Mouse (Mus musculus) liver, embryonic 16.5 days (tissue): ENCODE measurements around the gene Qrich1. TPM values are rescaled to one million over a fixed set of nuclear protein-coding genes. Genes with fewer than 3 reads are reported as not detected.

ENCODE experiments used
- ATAC-seq: fragments of 200-750 bp; cut with Nextera tagmentation; 2 replicates; pipeline ENCODE4 v1.8.0; 2017; ENCODE audit warnings: low read depth, mild to moderate bottlenecking, moderate number of reproducible peaks, moderate library complexity
- H3K27ac ChIP-seq: fragments of 300-500 bp; sonication (generic); 2 replicates; pipeline ENCODE4 v1.5.1; 2014; ENCODE audit warnings: mild to moderate bottlenecking, low read length
- H3K27me3 ChIP-seq: fragments of 300-500 bp; sonication (generic); 2 replicates; pipeline ENCODE4 v1.6.1; 2014; ENCODE audit warnings: low read depth, low read length, mixed read lengths; ENCODE audit not compliant: control insufficient read depth, insufficient read depth
- H3K36me3 ChIP-seq: fragments of 300-500 bp; sonication (generic); 2 replicates; pipeline ENCODE4 v1.6.1; 2014; ENCODE audit warnings: mild to moderate bottlenecking; ENCODE audit not compliant: control insufficient read depth, insufficient read depth
- H3K4me1 ChIP-seq: fragments of 300-500 bp; sonication (generic); 2 replicates; pipeline ENCODE4 v1.6.1; 2014; ENCODE audit warnings: low read depth, low read length, mixed read lengths; ENCODE audit not compliant: control insufficient read depth
- H3K4me2 ChIP-seq: fragments of 300-500 bp; sonication (generic); 2 replicates; pipeline ENCODE4 v1.6.1; 2014; ENCODE audit warnings: low read depth, low read length, mixed read lengths
- H3K4me3 ChIP-seq: fragments of 300-500 bp; sonication (generic); 2 replicates; pipeline ENCODE4 v1.5.1; 2014; ENCODE audit warnings: low read depth, mild to moderate bottlenecking, low read length
- H3K9ac ChIP-seq: fragments of 300-500 bp; sonication (generic); 2 replicates; pipeline ENCODE4 v1.6.1; 2014; ENCODE audit warnings: low read depth, low read length
- H3K9me3 ChIP-seq: fragments of 300-500 bp; sonication (generic); replicated peaks from 2 replicates; pipeline ENCODE4 v1.6.1; 2016; ENCODE audit warnings: low read length; ENCODE audit not compliant: control insufficient read depth
- WGBS: fragments of 180-500 bp; shearing (Covaris S2); extraction: QIAGEN DNeasy Blood & Tissue Kit; methylation state at CpG from one replicate; pipeline ENCODE4 v1.1.7; 2014; ENCODE audit not compliant: insufficient replicate concordance; 5-methylcytosine and 5-hydroxymethylcytosine counted together
- polyA plus RNA-seq: library from polyadenylated mRNA; unstranded; fragments of >200 nt; fragmentation: Nextera tagmentation; extraction: Ambion mirVana; gene quantifications from 2 replicates; pipeline ENCODE4 v1.2.1, GENCODE M21; 2015

Gene Qrich1
- polyA plus RNA-seq, 1 experiment from 2014 or later, result 44.2 TPM

DNA sequence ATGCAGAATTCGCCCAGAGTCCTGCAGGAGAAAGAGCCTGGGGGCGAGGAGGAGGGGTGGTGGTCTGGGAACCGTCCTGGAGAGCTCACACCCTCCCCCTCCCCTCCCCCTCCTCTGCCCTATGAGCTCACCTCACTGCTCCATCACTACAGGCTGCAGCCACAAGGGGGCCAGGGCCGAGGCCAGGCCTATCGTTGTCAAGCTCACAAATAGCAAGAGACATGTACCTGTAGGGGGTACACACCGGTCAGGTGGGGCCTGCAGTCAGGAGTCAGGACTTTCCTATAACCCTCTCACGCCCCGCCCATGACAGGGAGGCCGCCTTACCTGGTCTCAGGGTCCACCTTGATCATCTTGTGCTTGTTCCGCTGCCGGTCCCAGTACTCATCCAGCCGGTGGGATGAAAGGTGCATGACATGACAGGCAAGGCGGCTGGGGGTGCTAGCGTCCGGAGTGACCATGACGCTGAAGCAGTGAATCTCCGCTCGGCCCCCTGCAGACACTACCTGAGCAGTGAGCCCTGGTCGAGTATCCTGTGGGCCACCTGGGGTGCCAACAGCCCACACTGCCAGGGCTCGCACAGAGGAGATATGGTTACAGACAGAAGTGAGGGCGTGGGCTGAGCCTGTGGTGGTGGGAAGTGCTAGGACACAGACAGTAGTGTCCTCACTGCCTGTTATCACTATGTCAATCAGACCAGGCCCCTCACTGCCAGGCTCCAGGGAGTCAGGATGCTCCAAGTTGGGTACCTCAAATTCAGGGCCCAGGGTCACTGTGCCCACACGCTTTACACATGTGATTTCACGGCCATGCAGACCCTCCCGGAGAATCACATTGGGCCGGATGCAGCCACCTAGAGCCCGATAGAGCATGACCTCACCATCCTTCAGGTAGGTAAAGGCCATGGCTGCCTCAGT, 57.4 kb downstream of the Qrich1 start:
- no peak overlapping the region for H3K4me2 ChIP-seq
- 62% methylated on average over 26 of the region's 26 CpGs for whole genome bisulfite sequencing
- peaks cover 7% of the 10 kb centered on the region for H3K36me3 ChIP-seq
- no peaks in the 10 kb centered on the region for H3K27me3 ChIP-seq
- no peak overlapping the region for H3K27ac ChIP-seq
- no peak overlapping the region for H3K4me3 ChIP-seq
- H3K9me3 ChIP-seq, result no peaks in the 10 kb centered on the region
- no peak for ATAC-seq
- H3K9ac ChIP-seq, result no peak overlapping the region
- peaks cover 28% of the 10 kb centered on the region for H3K4me1 ChIP-seq

DNA sequence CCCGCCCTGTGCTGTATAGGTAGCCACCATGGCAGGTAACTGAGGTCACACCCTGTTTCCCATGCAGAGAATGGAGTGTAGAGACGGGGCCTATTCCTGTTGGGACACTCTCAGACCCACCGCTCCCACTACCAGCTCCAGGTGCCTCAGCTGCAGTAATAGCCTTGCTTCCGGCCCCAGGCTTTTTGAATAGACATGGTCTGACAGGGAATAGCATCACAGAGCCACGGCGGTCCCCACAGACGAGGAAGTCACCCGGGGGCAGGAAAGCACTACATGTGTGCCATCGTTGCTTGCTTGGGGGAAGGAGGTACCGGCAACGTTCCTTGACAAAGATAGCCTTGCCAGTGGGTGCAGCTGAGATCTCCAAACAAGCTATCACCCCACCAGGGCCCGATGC, 58.3 kb downstream of the Qrich1 start:
- no peak overlapping the region for H3K4me3 ChIP-seq
- H3K9ac ChIP-seq, result no peak overlapping the region
- no peaks in the 10 kb centered on the region for H3K9me3 ChIP-seq
- H3K4me1 ChIP-seq, result peaks cover 27% of the 10 kb centered on the region
- ATAC-seq, result no peak
- 69% methylated on average over 12 of the region's 12 CpGs for WGBS
- H3K36me3 ChIP-seq, result peaks cover 7% of the 10 kb centered on the region
- no peaks in the 10 kb centered on the region for H3K27me3 ChIP-seq
- no peak overlapping the region for H3K4me2 ChIP-seq
- H3K27ac ChIP-seq, result no peak overlapping the region

GRCm38 (mm10) chr9:108575321-108576297, 59.0 kb downstream of the Qrich1 start:
- Histone ChIP-seq H3K9me3 (no peaks in the 10 kb centered on the region), H3K9ac (no peak overlapping the region), H3K27ac (no peak overlapping the region), H3K27me3 (no peaks in the 10 kb centered on the region), H3K4me2 (no peak overlapping the region), H3K4me1 (peaks cover 20% of the 10 kb centered on the region), H3K36me3 (peaks cover 7% of the 10 kb centered on the region), H3K4me3 (no peak overlapping the region)
- 80% methylated on average over 37 of the region's 37 CpGs for WGBS
- no peak for ATAC-seq

- Histone ChIP-seq H3K4me1 (peaks cover 17% of the 10 kb centered on the region), H3K4me3 (no peak overlapping the region), H3K27me3 (no peaks in the 10 kb centered on the region), H3K27ac (no peak overlapping the region), H3K36me3 (peaks cover 7% of the 10 kb centered on the region), H3K9ac (no peak overlapping the region), H3K4me2 (no peak overlapping the region), H3K9me3 (no peaks in the 10 kb centered on the region)
- no peak for ATAC-seq
- WGBS, result 56% methylated on average over 6 of the region's 6 CpGs
These were observed 60.4 kb downstream of the Qrich1 start for GRCm38 (mm10) chr9:108577025-108577424.

GRCm38 (mm10) chr9:108577934-108578544, 61.4 kb downstream of the Qrich1 start:
- Histone ChIP-seq H3K9me3 (no peaks in the 10 kb centered on the region), H3K9ac (peak overlapping the region; percentile 78), H3K4me2 (peak overlapping the region; percentile 96), H3K4me3 (peak overlapping the region; percentile 78), H3K27ac (peak overlapping the region; percentile 67), H3K4me1 (peaks cover 17% of the 10 kb centered on the region), H3K36me3 (0 out of 2 replicates have a peak, but pooled peaks cover 2% of the 10 kb centered on the region), H3K27me3 (no peaks in the 10 kb centered on the region)
- 0 out of 2 replicates have a peak, but pooled peaks have one; percentile 5 for ATAC-seq
- under 1% methylated on average over 24 of the region's 24 CpGs for WGBS

GRCm38 (mm10) chr9:108578545-108579343, 62.1 kb downstream of the Qrich1 start, which contains the start of gene Wdr6:
Gene Wdr6 (minus strand): TSS chr9:108578739.
- H3K9ac ChIP-seq, result peak within 1 kb of the TSS; percentile 78
- WGBS, result 5% methylated on average over 51 of the region's 51 CpGs
- H3K4me1 ChIP-seq, result peaks cover 17% of the 10 kb centered on the region
- no peaks in the 10 kb centered on the region for H3K27me3 ChIP-seq
- peak within 1 kb of the TSS; percentile 78 for H3K4me3 ChIP-seq
- H3K4me2 ChIP-seq, result peak within 1 kb of the TSS; percentile 96
- no peaks in the 10 kb centered on the region for H3K9me3 ChIP-seq
- peak within 1 kb of the TSS; percentile 67 for H3K27ac ChIP-seq
- no peaks in the 10 kb centered on the region for H3K36me3 ChIP-seq
- peak; percentile 95 for ATAC-seq

DNA sequence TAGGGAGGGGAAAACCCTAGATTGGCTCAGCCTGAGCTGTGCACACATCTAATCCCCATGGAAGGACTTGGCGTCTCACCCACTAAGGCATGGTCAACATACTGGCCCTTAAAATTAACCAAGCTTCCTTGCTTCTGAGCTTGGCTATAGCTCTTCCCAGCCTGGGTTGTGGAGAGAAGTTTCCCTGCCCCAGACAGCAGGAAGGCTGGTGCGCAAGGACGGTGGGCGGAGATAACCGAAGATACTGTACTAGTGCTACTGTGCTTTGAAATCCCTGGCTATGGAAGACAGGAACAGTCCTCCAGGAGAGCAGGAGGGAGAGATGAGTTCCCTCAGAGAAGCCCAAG, 62.7 kb downstream of the Qrich1 start:
- 63% methylated on average over 5 of the region's 5 CpGs for WGBS
- peak overlapping the region; percentile 96 for H3K4me2 ChIP-seq
- no peaks in the 10 kb centered on the region for H3K27me3 ChIP-seq
- peak overlapping the region; percentile 78; the same call in 1 of the 2 replicates for H3K9ac ChIP-seq
- H3K36me3 ChIP-seq, result no peaks in the 10 kb centered on the region
- no peaks in the 10 kb centered on the region for H3K9me3 ChIP-seq
- no peak for ATAC-seq
- H3K27ac ChIP-seq, result no peak overlapping the region
- peak overlapping the region; percentile 78 for H3K4me3 ChIP-seq
- peaks cover 17% of the 10 kb centered on the region for H3K4me1 ChIP-seq

DNA sequence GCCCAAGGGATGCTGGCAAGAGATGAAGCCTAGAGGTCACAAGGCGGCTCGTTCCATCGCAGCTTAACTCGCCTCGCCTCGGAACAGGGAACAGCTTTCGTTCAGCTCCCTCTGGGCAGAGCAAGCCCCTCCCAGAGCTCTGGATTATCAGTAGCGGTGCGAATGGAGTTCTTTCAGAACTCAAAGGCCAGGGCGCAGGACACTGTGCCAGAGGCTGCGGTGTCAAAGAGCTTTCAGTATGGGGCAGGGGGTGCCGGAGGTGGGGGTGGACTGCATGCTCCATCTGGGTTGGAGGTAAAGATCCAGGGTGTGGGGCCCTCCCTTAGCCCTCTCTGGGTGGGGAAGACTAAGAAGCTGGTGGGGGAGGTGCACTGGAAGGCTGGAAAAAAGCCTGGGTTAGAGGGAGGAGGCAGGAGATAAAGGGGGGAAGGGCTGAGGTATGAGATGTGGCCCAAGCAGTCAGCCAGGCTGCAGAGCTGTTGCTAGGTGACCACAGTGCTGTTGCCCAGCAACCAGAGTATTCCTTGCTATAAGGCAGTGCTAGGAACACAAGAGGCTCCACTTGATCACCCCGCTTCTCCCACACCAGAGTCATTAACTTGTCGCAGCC, 71.1 kb downstream of the Qrich1 start:
- H3K4me2 ChIP-seq, result no peak overlapping the region
- H3K4me3 ChIP-seq, result no peak overlapping the region
- no peak for ATAC-seq
- no peak overlapping the region for H3K27ac ChIP-seq
- peaks cover 3% of the 10 kb centered on the region for H3K4me1 ChIP-seq
- H3K27me3 ChIP-seq, result no peaks in the 10 kb centered on the region
- H3K36me3 ChIP-seq, result no peaks in the 10 kb centered on the region
- WGBS, result 42% methylated on average over 14 of the region's 14 CpGs
- H3K9me3 ChIP-seq, result no peaks in the 10 kb centered on the region
- H3K9ac ChIP-seq, result no peak overlapping the region
